18 mouse cellular contexts compared by ENCODE assay signal in the genomic region with DNA sequence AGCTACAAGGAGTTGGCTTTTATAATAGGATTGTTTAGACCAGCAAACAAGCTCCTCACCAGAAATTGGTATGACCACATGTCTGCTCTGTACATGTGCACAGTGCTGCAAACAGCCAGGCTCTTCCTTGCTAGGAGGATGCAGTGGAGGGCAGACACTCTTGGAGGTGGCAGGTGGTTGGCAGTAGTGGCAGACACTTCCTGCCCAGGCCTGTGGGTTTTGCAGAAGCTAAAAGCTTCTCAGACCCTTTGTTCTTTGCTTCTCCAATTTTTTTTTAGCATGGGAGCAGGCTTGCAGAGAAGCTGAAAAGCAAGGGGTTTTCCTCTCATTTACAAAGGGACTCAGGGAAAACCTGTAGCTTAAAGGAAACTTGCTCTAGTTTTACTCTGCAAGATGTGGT. TPM values are rescaled to one million over a fixed set of nuclear protein-coding genes. Genes with fewer than 3 reads are reported as not detected.
DNase-seq lines count a peak whose midpoint lies in the region; ATAC-seq and TF ChIP-seq lines count a peak whose summit lies in the region.
"Had no signal": no experiment of that assay in that cellular context is flagged by ENCODE, and none has a peak within 500 bp of the region (broad histone marks: within the 10 kb centered on the region; RNA-seq: fewer than 3 reads in every experiment).

No protein-coding gene starts in this region.

- H3K27ac ChIP-seq in liver, embryonic 11.5 days (ENCODE audit: low read depth, low read length), result no peak overlapping the region
- peak overlapping the region; percentile 75 for H3K27ac ChIP-seq in thymus, adult 2 months (ENCODE audit: control insufficient read depth, insufficient read depth, low read length)
- no peak overlapping the region for H3K27ac ChIP-seq in intestine, postnatal 0 days (ENCODE audit: low read depth, low read length)
- H3K27ac ChIP-seq: forebrain, embryonic 13.5 days; heart, embryonic 10.5 days; intestine, embryonic 15.5 days; kidney, postnatal 0 days; limb, embryonic 12.5 days; lung, embryonic 15.5 days; midbrain, embryonic 12.5 days; stomach, embryonic 15.5 days had no signal

- H3K36me3 ChIP-seq in liver, embryonic 11.5 days (ENCODE audit: control insufficient read depth, insufficient read depth, low read length), result no peaks in the 10 kb centered on the region
- H3K36me3 ChIP-seq in thymus, adult 2 months (ENCODE audit: control insufficient read depth, insufficient read depth, low read length), result no peaks in the 10 kb centered on the region
- H3K36me3 ChIP-seq in intestine, postnatal 0 days (ENCODE audit: control insufficient read depth, insufficient read depth), result no peaks in the 10 kb centered on the region
- H3K36me3 ChIP-seq: heart, embryonic 10.5 days; intestine, embryonic 15.5 days; limb, embryonic 12.5 days; lung, embryonic 15.5 days; midbrain, embryonic 12.5 days; stomach, embryonic 15.5 days had no signal

- no peak for TF ChIP-seq CTCF in thymus, adult 2 months (IDR thresholded peaks at IDR 0.05; ENCODE audit: borderline replicate concordance, control insufficient read depth, extremely low read depth, insufficient read depth, low read length, poor library complexity)
- TF ChIP-seq CTCF in intestine, postnatal 0 days (IDR thresholded peaks at IDR 0.05; ENCODE audit: low read depth), result no peak

- H3K27me3 ChIP-seq in liver, embryonic 11.5 days (replicated peaks; ENCODE audit: control insufficient read depth, insufficient read depth, low read length), result no peaks in the 10 kb centered on the region
- H3K27me3 ChIP-seq in thymus, adult 2 months (ENCODE audit: control insufficient read depth, insufficient read depth, low read length), result no peaks in the 10 kb centered on the region
- no peaks in the 10 kb centered on the region for H3K27me3 ChIP-seq in intestine, postnatal 0 days (replicated peaks; ENCODE audit: control insufficient read depth, insufficient read depth, low read length)
- H3K27me3 ChIP-seq: forebrain, embryonic 13.5 days; intestine, embryonic 15.5 days; limb, embryonic 12.5 days; lung, embryonic 15.5 days; midbrain, embryonic 12.5 days; stomach, embryonic 15.5 days had no signal

- no peak overlapping the region for H3K9ac ChIP-seq in liver, embryonic 11.5 days (ENCODE audit: low read depth, low read length)
- no peak overlapping the region for H3K9ac ChIP-seq in intestine, postnatal 0 days (ENCODE audit: low read depth, low read length)
- H3K9ac ChIP-seq: forebrain, embryonic 13.5 days; intestine, embryonic 15.5 days; limb, embryonic 12.5 days; lung, embryonic 15.5 days; midbrain, embryonic 12.5 days; stomach, embryonic 15.5 days had no signal

- H3K4me1 ChIP-seq in liver, embryonic 11.5 days (replicated peaks; ENCODE audit: control insufficient read depth, insufficient read depth, low read length), result no peaks in the 10 kb centered on the region
- peaks cover 12% of the 10 kb centered on the region for H3K4me1 ChIP-seq in thymus, adult 2 months (replicated peaks; ENCODE audit: control insufficient read depth, insufficient read depth, low read length)
- H3K4me1 ChIP-seq in intestine, postnatal 0 days (replicated peaks; ENCODE audit: control insufficient read depth, insufficient read depth, low read length), result no peaks in the 10 kb centered on the region
- H3K4me1 ChIP-seq: forebrain, embryonic 13.5 days; heart, embryonic 10.5 days; intestine, embryonic 15.5 days; limb, embryonic 12.5 days; lung, embryonic 15.5 days; midbrain, embryonic 12.5 days; stomach, embryonic 15.5 days had no signal

- no peak overlapping the region for H3K4me2 ChIP-seq in liver, embryonic 11.5 days
- H3K4me2 ChIP-seq in intestine, postnatal 0 days (replicated peaks; ENCODE audit: low read depth), result no peak overlapping the region
- H3K4me2 ChIP-seq: forebrain, embryonic 13.5 days; intestine, embryonic 15.5 days; limb, embryonic 12.5 days; lung, embryonic 15.5 days; midbrain, embryonic 12.5 days; stomach, embryonic 15.5 days had no signal

- 0 out of 2 replicates have a peak, but pooled peaks have one; percentile 29 for ATAC-seq in liver, embryonic 11.5 days (replicated peaks; ENCODE audit: low FRiP score)
- ATAC-seq in intestine, postnatal 0 days, result no peak
- ATAC-seq: forebrain, embryonic 13.5 days; intestine, embryonic 15.5 days had no signal

- no peak for TF ChIP-seq POLR2A in thymus, adult 2 months (IDR thresholded peaks at IDR 0.05; ENCODE audit: control insufficient read depth, extremely low read depth, insufficient read depth, low read length, poor library complexity)

- H3K4me3 ChIP-seq in liver, embryonic 11.5 days (ENCODE audit: low read depth, low read length), result no peak overlapping the region
- no peak overlapping the region for H3K4me3 ChIP-seq in thymus, adult 2 months (ENCODE audit: control insufficient read depth, insufficient read depth, low read length)
- H3K4me3 ChIP-seq in intestine, postnatal 0 days (ENCODE audit: low read depth, low read length), result no peak overlapping the region
- H3K4me3 ChIP-seq: forebrain, embryonic 13.5 days; heart, embryonic 10.5 days; intestine, embryonic 15.5 days; limb, embryonic 12.5 days; lung, embryonic 15.5 days; midbrain, embryonic 12.5 days; stomach, embryonic 15.5 days had no signal

- DNase-seq in 416B (ENCODE audit: low read depth), result peak; percentile 78
- peak; percentile 18 for DNase-seq in CD4-positive, CD25-positive, alpha-beta regulatory T cell, adult 2 months (ENCODE audit: low read depth, low spot score)
- DNase-seq in liver, embryonic 11.5 days (ENCODE audit: low spot score), result no peak
- DNase-seq in thymus, adult 2 months, result peak; percentile 73
- DNase-seq in adrenal gland, adult (ENCODE audit: inconsistent age in 2 of 2, low spot score in 1 of 2), result no peak
- no peak for DNase-seq in c-Kit-positive CD71-positive TER-119-positive erythroid progenitor cells, embryonic 14.5 days (ENCODE audit: low spot score)
- DNase-seq: adrenal gland, postnatal 14 days; gastrocnemius, postnatal 14 days; heart, postnatal 36 days had no signal

- no peaks in the 10 kb centered on the region for H3K9me3 ChIP-seq in liver, embryonic 11.5 days (ENCODE audit: control insufficient read depth, low read length)
- no peaks in the 10 kb centered on the region for H3K9me3 ChIP-seq in intestine, postnatal 0 days (ENCODE audit: control insufficient read depth)
- H3K9me3 ChIP-seq: forebrain, embryonic 13.5 days; heart, embryonic 10.5 days; intestine, embryonic 15.5 days; limb, embryonic 12.5 days; lung, embryonic 15.5 days; midbrain, embryonic 12.5 days; stomach, embryonic 15.5 days had no signal

RNA-seq across cellular contexts. Expression of a gene that starts 50.3 kb away (rescaled TPM):
- 15.8 and 18.0 TPM in 2 replicates for polyA plus RNA-seq in liver, embryonic 11.5 days (2014; fragmentation: Nextera tagmentation; extraction: Ambion mirVana)
- 7.7 and 9.5 TPM in 2 replicates for polyA plus RNA-seq in thymus, adult 2 months (2012; rRNA removed)
- polyA plus RNA-seq in intestine, postnatal 0 days (2015; fragmentation: Nextera tagmentation; extraction: Ambion mirVana), result 8.6 and 8.7 TPM in 2 replicates

Comparison
In these comparisons a context has a peak if more than half of its experiments do, and no peak if none do; other contexts are left out.
1. DNase-seq: peak in 416B (single experiment), CD4-positive, CD25-positive, alpha-beta regulatory T cell, adult 2 months (single experiment) and thymus, adult 2 months (single experiment); none in liver, embryonic 11.5 days (single experiment), adrenal gland, adult (0 of 2) and c-Kit-positive CD71-positive TER-119-positive erythroid progenitor cells, embryonic 14.5 days (single experiment).